ENCODE assay signal across 19 mouse cellular contexts in genomic region chr6:82428890-82429289, GRCm38 (mm10). TPM values are rescaled to one million over a fixed set of nuclear protein-coding genes. Genes with fewer than 3 reads are reported as not detected.
DNase-seq lines count a peak whose midpoint lies in the region; ATAC-seq and TF ChIP-seq lines count a peak whose summit lies in the region.
"Had no signal": no experiment of that assay in that cellular context is flagged by ENCODE, and none has a peak within 500 bp of the region (broad histone marks: within the 10 kb centered on the region; RNA-seq: fewer than 3 reads in every experiment).

No protein-coding gene starts in this region.

- H3K27me3 ChIP-seq in liver, adult 2 months (ENCODE audit: control insufficient read depth, insufficient read depth, low read length): no peaks in the 10 kb centered on the region
- no peaks in the 10 kb centered on the region for H3K27me3 ChIP-seq in liver, embryonic 11.5 days (replicated peaks; ENCODE audit: control insufficient read depth, insufficient read depth, low read length)
- H3K27me3 ChIP-seq: limb, embryonic 13.5 days; neural tube, embryonic 12.5 days had no signal

- 56% methylated on average over 6 of the region's 6 CpGs for WGBS in liver, adult 2 months
- 50% methylated on average over 6 of the region's 6 CpGs for WGBS in liver, embryonic 11.5 days

- no peak overlapping the region for H3K4me3 ChIP-seq in liver, adult 2 months (ENCODE audit: insufficient read depth, low read depth, low read length)
- H3K4me3 ChIP-seq in liver, embryonic 11.5 days (ENCODE audit: low read depth, low read length): no peak overlapping the region
- H3K4me3 ChIP-seq: heart, embryonic 10.5 days; limb, embryonic 13.5 days; neural tube, embryonic 12.5 days had no signal

- H3K4me2 ChIP-seq in liver, embryonic 11.5 days: no peak overlapping the region
- H3K4me2 ChIP-seq: limb, embryonic 13.5 days; neural tube, embryonic 12.5 days had no signal

- TF ChIP-seq CTCF in liver, adult 2 months (IDR thresholded peaks at IDR 0.05; ENCODE audit: low read depth, low read length): peak; percentile 18; the same call in 1 of the 2 replicates
- TF ChIP-seq CTCF in brain, embryonic 14.5 days (IDR thresholded peaks at IDR 0.05; ENCODE audit: borderline replicate concordance, extremely low read depth, insufficient read depth, insufficient read length): peak; percentile 29; the same call in 1 of the 2 replicates

- no peak overlapping the region for H3K27ac ChIP-seq in liver, adult 2 months (replicated peaks; ENCODE audit: insufficient read depth, low read depth, low read length)
- H3K27ac ChIP-seq in liver, embryonic 11.5 days (ENCODE audit: low read depth, low read length): no peak overlapping the region
- H3K27ac ChIP-seq: heart, embryonic 10.5 days; limb, embryonic 13.5 days; neural tube, embryonic 12.5 days had no signal

- peak; percentile 1 for DNase-seq in CD4-positive, CD25-positive, alpha-beta regulatory T cell, adult 2 months (ENCODE audit: low read depth, low spot score)
- DNase-seq in liver, adult 2 months (ENCODE audit: extremely low read depth, low read depth, low spot score): no peak
- no peak for DNase-seq in liver, embryonic 11.5 days (ENCODE audit: low spot score)
- peak; percentile 71 for DNase-seq in ES-CJ7 (ENCODE audit: low read depth, low spot score)
- no peak for DNase-seq in brain, embryonic 14.5 days (ENCODE audit: low read depth)
- no peak for DNase-seq in right cerebral cortex, postnatal 10 days (ENCODE audit: low spot score in 2 of 2)
- DNase-seq in layer of hippocampus, adult 18-20 months (ENCODE audit: low spot score in 2 of 2): no peak
- DNase-seq: cerebellum, adult 11 months; gastrocnemius, postnatal 10 days; thymus, adult 2 months had no signal

- H3K4me1 ChIP-seq in liver, adult 2 months (ENCODE audit: control insufficient read depth, insufficient read depth, low read length): no peaks in the 10 kb centered on the region
- no peaks in the 10 kb centered on the region for H3K4me1 ChIP-seq in liver, embryonic 11.5 days (replicated peaks; ENCODE audit: control insufficient read depth, insufficient read depth, low read length)
- H3K4me1 ChIP-seq: heart, embryonic 10.5 days; limb, embryonic 13.5 days; neural tube, embryonic 12.5 days had no signal

- ATAC-seq in CD4-positive, CD25-positive, alpha-beta regulatory T cell, adult 4 months: no peak
- ATAC-seq in liver, embryonic 11.5 days (replicated peaks; ENCODE audit: low FRiP score): no peak
- ATAC-seq: forebrain, embryonic 14.5 days; hindbrain, embryonic 16.5 days; lung, postnatal 0 days; midbrain, embryonic 16.5 days had no signal

- H3K9me3 ChIP-seq in liver, embryonic 11.5 days (ENCODE audit: control insufficient read depth, low read length): no peaks in the 10 kb centered on the region
- H3K9me3 ChIP-seq: heart, embryonic 10.5 days; neural tube, embryonic 12.5 days had no signal

- no peaks in the 10 kb centered on the region for H3K36me3 ChIP-seq in liver, adult 2 months (ENCODE audit: control insufficient read depth, insufficient read depth, low read length)
- H3K36me3 ChIP-seq in liver, embryonic 11.5 days (ENCODE audit: control insufficient read depth, insufficient read depth, low read length): no peaks in the 10 kb centered on the region
- H3K36me3 ChIP-seq: heart, embryonic 10.5 days; limb, embryonic 13.5 days; neural tube, embryonic 12.5 days had no signal

- no peak overlapping the region for H3K9ac ChIP-seq in liver, adult 2 months (ENCODE audit: low read depth, low read length)
- H3K9ac ChIP-seq in liver, embryonic 11.5 days (ENCODE audit: low read depth, low read length): no peak overlapping the region
- H3K9ac ChIP-seq: limb, embryonic 13.5 days; neural tube, embryonic 12.5 days had no signal

- no peaks in the 10 kb centered on the region for H3K79me2 ChIP-seq in liver, adult 2 months (ENCODE audit: control insufficient read depth, insufficient read depth, low read length)

- TF ChIP-seq POLR2A in liver, adult 2 months (IDR thresholded peaks at IDR 0.05; ENCODE audit: extremely low read depth, insufficient read depth, low read length): no peak
- no peak for TF ChIP-seq POLR2A in brain, embryonic 14.5 days (IDR thresholded peaks at IDR 0.05; ENCODE audit: borderline replicate concordance, extremely low read depth, insufficient read depth, insufficient read length, poor library complexity, severe bottlenecking)

RNA-seq across cellular contexts. Expression of gene Tacr1, which starts 26.8 kb away (rescaled TPM):
- not detected for polyA plus RNA-seq in CD4-positive, CD25-positive, alpha-beta regulatory T cell, adult 4 months (2017; shearing (Covaris generic))
- not detected in 2 replicates for total RNA-seq in liver, adult 2 months (2014; rRNA removed)
- polyA plus RNA-seq in liver, adult 2 months (2012; rRNA removed): not detected in 2 replicates
- polyA plus RNA-seq in liver, embryonic 11.5 days (2014; fragmentation: Nextera tagmentation; extraction: Ambion mirVana): 0.05 TPM in 1 of 2 replicates, not detected in the other
- polyA plus RNA-seq in brain, embryonic 14.5 days (2012; rRNA removed): 1.3 and 3.5 TPM in 2 replicates
- 1 to 10 TPM; 1.9 to 2.3 TPM for total RNA-seq in layer of hippocampus, adult 18-20 months (2021)
- total RNA-seq: megakaryocyte, adult 5-6 weeks had no signal

Comparison
In these comparisons a context has a peak if more than half of its experiments do, and no peak if none do; other contexts are left out.
1. DNase-seq: peak in CD4-positive, CD25-positive, alpha-beta regulatory T cell, adult 2 months (single experiment) and ES-CJ7 (single experiment); none in liver, adult 2 months (single experiment), liver, embryonic 11.5 days (single experiment), brain, embryonic 14.5 days (single experiment), right cerebral cortex, postnatal 10 days (0 of 2) and layer of hippocampus, adult 18-20 months (0 of 2).